Mouse (Mus musculus): ENCODE results near the gene Spin2-ps6.
"Not testable (repeated sequence)": the region's sequence is repeated elsewhere in the genome, so short reads cannot be mapped to it uniquely, and the experiment has no call there.

Gene Spin2-ps6

GRCm38 (mm10) chrX:33234569-33234968, at the start of gene Spin2-ps6:
TSS of gene Spin2-ps6 (plus strand) at chrX:33234869.
- DNase-seq (ENCODE audit: low spot score), result not testable (repeated sequence)
